Mouse (Mus musculus) embryonic facial prominence, embryonic 13.5 days (tissue): ENCODE results near the gene Nhlh1. TPM values are rescaled to one million over a fixed set of nuclear protein-coding genes. Genes with fewer than 3 reads are reported as not detected.
A peak's percentile ranks its signal among the peaks of the same experiment; 100 is the strongest.

ENCODE experiments used
- ATAC-seq: fragments of 200-750 bp; cut with Nextera tagmentation; 2 replicates; pipeline ENCODE4 v1.8.0; 2017; ENCODE audit warnings: low read depth; ENCODE audit not compliant: insufficient number of reproducible peaks, insufficient read depth, low FRiP score, low TSS enrichment
- H3K27ac ChIP-seq: fragments of 300-500 bp; sonication (generic); 2 replicates; pipeline ENCODE4 v1.5.1; 2015; ENCODE audit warnings: moderate library complexity, mild to moderate bottlenecking, inconsistent platforms
- H3K27me3 ChIP-seq: fragments of 300-500 bp; sonication (generic); 2 replicates; pipeline ENCODE4 v1.6.1; 2015; ENCODE audit warnings: mild to moderate bottlenecking, inconsistent platforms
- H3K36me3 ChIP-seq: fragments of 300-500 bp; sonication (generic); 2 replicates; pipeline ENCODE4 v1.6.1; 2015; ENCODE audit warnings: mild to moderate bottlenecking, inconsistent platforms
- H3K4me1 ChIP-seq: fragments of 300-500 bp; sonication (generic); 2 replicates; pipeline ENCODE4 v1.6.1; 2015; ENCODE audit warnings: inconsistent platforms
- H3K4me2 ChIP-seq: fragments of 300-500 bp; sonication (generic); 2 replicates; pipeline ENCODE4 v1.6.1; 2015; ENCODE audit warnings: moderate library complexity, mild to moderate bottlenecking, inconsistent platforms
- H3K4me3 ChIP-seq: fragments of 300-500 bp; sonication (generic); 2 replicates; pipeline ENCODE4 v1.5.1; 2015; ENCODE audit warnings: mild to moderate bottlenecking, inconsistent platforms
- H3K9ac ChIP-seq: fragments of 300-500 bp; sonication (generic); 2 replicates; pipeline ENCODE4 v1.6.1; 2015; ENCODE audit warnings: mild to moderate bottlenecking, inconsistent platforms
- H3K9me3 ChIP-seq: fragments of 300-500 bp; sonication (generic); 2 replicates; pipeline ENCODE4 v1.6.1; 2016; ENCODE audit warnings: inconsistent platforms
- WGBS: fragments of 180-500 bp; shearing (Covaris S2); methylation state at CpG from one replicate; pipeline ENCODE4 v1.1.7; 2015; ENCODE audit warnings: mixed read lengths; 5-methylcytosine and 5-hydroxymethylcytosine counted together
- polyA plus RNA-seq: library from polyadenylated mRNA; unstranded; fragments of >200 nt; fragmentation: Nextera tagmentation; extraction: Ambion mirVana; gene quantifications from 2 replicates; pipeline ENCODE4 v1.2.1, GENCODE M21; 2015

Gene Nhlh1
- 0.66 and 1.5 TPM in 2 replicates for polyA plus RNA-seq

GRCm38 (mm10) chr1:172057491-172057921, at the start of gene Nhlh1:
Gene Nhlh1 (minus strand): TSS chr1:172057573.
- WGBS: 42% methylated on average over 2 of the region's 2 CpGs
- Histone ChIP-seq H3K27ac (peak within 1 kb of the TSS; percentile 36; the same call in 1 of the 2 replicates), H3K9ac (peak within 1 kb of the TSS; percentile 21; the same call in 1 of the 2 replicates), H3K9me3 (no peaks in the 10 kb centered on the region), H3K4me3 (no peak within 1 kb of the TSS), H3K36me3 (no peaks in the 10 kb centered on the region), H3K4me1 (peaks cover 42% of the 10 kb centered on the region), H3K4me2 (peak within 1 kb of the TSS; percentile 7; the same call in 1 of the 2 replicates), H3K27me3 (peaks cover 46% of the 10 kb centered on the region)
- peak; percentile 39; the same call in 1 of the 2 replicates for ATAC-seq

DNA sequence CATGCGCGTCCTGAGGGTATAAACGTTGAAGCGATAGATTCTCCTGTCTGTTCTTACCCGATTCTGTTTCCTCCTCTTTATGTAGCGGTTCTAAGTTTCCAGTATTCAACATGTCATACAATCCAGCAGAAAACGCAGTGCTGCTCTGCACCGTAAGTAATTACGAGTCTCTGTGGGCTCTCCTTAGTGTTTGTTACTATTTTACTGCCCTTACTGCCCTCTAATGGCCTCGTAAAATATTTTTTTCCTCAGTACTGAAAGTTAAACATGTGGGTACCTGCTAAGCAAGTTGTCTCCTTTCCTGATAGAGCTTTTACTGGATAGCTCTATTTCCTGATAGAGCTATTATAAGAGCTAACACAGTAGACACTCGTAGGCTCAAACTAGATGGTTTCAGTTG, 47.7 kb upstream of the Nhlh1 start:
- Histone ChIP-seq H3K36me3 (peaks cover 93% of the 10 kb centered on the region), H3K9me3 (no peaks in the 10 kb centered on the region), H3K9ac (no peak overlapping the region), H3K27ac (no peak overlapping the region), H3K4me1 (no peaks in the 10 kb centered on the region), H3K4me2 (no peak overlapping the region), H3K27me3 (no peaks in the 10 kb centered on the region), H3K4me3 (no peak overlapping the region)
- 78% methylated on average over 11 of the region's 11 CpGs for WGBS
- no peak for ATAC-seq

GRCm38 (mm10) chr1:172103619-172104018, 46.2 kb upstream of the Nhlh1 start:
- Histone ChIP-seq H3K9me3 (no peaks in the 10 kb centered on the region), H3K4me1 (no peaks in the 10 kb centered on the region), H3K27me3 (no peaks in the 10 kb centered on the region), H3K4me3 (no peak overlapping the region), H3K36me3 (peaks cover 91% of the 10 kb centered on the region), H3K27ac (no peak overlapping the region), H3K9ac (no peak overlapping the region), H3K4me2 (no peak overlapping the region)
- ATAC-seq: no peak
- WGBS: 88% methylated on average over 4 of the region's 4 CpGs

- no peak overlapping the region for H3K4me3 ChIP-seq
- H3K36me3 ChIP-seq: peaks cover 83% of the 10 kb centered on the region
- 87% methylated on average over 6 of the region's 6 CpGs for WGBS
- H3K4me2 ChIP-seq: no peak overlapping the region
- H3K9ac ChIP-seq: no peak overlapping the region
- no peaks in the 10 kb centered on the region for H3K27me3 ChIP-seq
- no peak overlapping the region for H3K27ac ChIP-seq
- H3K9me3 ChIP-seq: no peaks in the 10 kb centered on the region
- ATAC-seq: no peak
- H3K4me1 ChIP-seq: no peaks in the 10 kb centered on the region
These were observed 42.1 kb upstream of the Nhlh1 start for GRCm38 (mm10) chr1:172099325-172100033.

GRCm38 (mm10) chr1:172095202-172095601, 37.8 kb upstream of the Nhlh1 start:
- H3K4me1 ChIP-seq: no peaks in the 10 kb centered on the region
- H3K9ac ChIP-seq: no peak overlapping the region
- 77% methylated on average over 6 of the region's 6 CpGs for WGBS
- ATAC-seq: no peak
- H3K36me3 ChIP-seq: peaks cover 81% of the 10 kb centered on the region
- H3K4me2 ChIP-seq: no peak overlapping the region
- no peaks in the 10 kb centered on the region for H3K27me3 ChIP-seq
- H3K9me3 ChIP-seq: no peaks in the 10 kb centered on the region
- no peak overlapping the region for H3K27ac ChIP-seq
- H3K4me3 ChIP-seq: no peak overlapping the region

DNA sequence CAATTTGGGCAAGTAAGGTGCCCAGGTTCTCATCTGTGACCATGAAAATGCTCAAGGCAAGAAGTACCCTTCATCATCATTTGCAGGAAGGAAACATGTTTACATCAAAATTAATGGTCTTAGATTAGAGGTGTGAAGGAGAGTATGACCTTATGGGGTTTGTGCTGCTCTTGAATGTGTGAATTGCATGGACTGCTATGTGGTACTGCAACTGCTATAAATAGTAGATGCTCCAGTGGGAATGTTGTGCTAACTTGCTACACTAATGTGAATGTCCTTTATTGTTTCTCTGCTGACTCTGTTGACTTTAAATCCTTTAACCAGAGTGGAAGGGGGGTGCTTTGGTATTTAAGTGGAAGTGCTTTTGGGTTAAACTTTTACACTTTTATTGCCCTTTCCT, 36.9 kb upstream of the Nhlh1 start:
- ATAC-seq: no peak
- peaks cover 82% of the 10 kb centered on the region for H3K36me3 ChIP-seq
- no peaks in the 10 kb centered on the region for H3K27me3 ChIP-seq
- no peak overlapping the region for H3K9ac ChIP-seq
- no peak overlapping the region for H3K4me3 ChIP-seq
- H3K4me1 ChIP-seq: no peaks in the 10 kb centered on the region
- H3K27ac ChIP-seq: no peak overlapping the region
- no peak overlapping the region for H3K4me2 ChIP-seq
- H3K9me3 ChIP-seq: no peaks in the 10 kb centered on the region

- no peaks in the 10 kb centered on the region for H3K9me3 ChIP-seq
- WGBS: 78% methylated on average over 3 of the region's 3 CpGs
- H3K9ac ChIP-seq: no peak overlapping the region
- no peak for ATAC-seq
- no peak overlapping the region for H3K4me2 ChIP-seq
- no peak overlapping the region for H3K4me3 ChIP-seq
- H3K27ac ChIP-seq: no peak overlapping the region
- H3K36me3 ChIP-seq: peaks cover 85% of the 10 kb centered on the region
- H3K27me3 ChIP-seq: no peaks in the 10 kb centered on the region
- no peaks in the 10 kb centered on the region for H3K4me1 ChIP-seq
These were observed 36.1 kb upstream of the Nhlh1 start for GRCm38 (mm10) chr1:172093522-172093921.

GRCm38 (mm10) chr1:172082899-172083445, 25.6 kb upstream of the Nhlh1 start:
- 1% methylated on average over 24 of the region's 24 CpGs for WGBS
- Histone ChIP-seq H3K9ac (peak overlapping the region; percentile 90), H3K27me3 (no peaks in the 10 kb centered on the region), H3K4me3 (peak overlapping the region; percentile 90), H3K4me1 (peaks cover 20% of the 10 kb centered on the region), H3K36me3 (peaks cover 22% of the 10 kb centered on the region), H3K4me2 (peak overlapping the region; percentile 66), H3K27ac (0 out of 2 replicates have a peak overlapping the region, but pooled peaks have one; percentile 39), H3K9me3 (no peaks in the 10 kb centered on the region)
- ATAC-seq: peak; percentile 17; the same call in 1 of the 2 replicates

- peak; percentile 98 for ATAC-seq
- WGBS: under 1% methylated on average over 40 of the region's 40 CpGs
- peaks cover 26% of the 10 kb centered on the region for H3K36me3 ChIP-seq
- no peaks in the 10 kb centered on the region for H3K9me3 ChIP-seq
- H3K4me3 ChIP-seq: peak within 1 kb of the TSS; percentile 90
- H3K9ac ChIP-seq: peak within 1 kb of the TSS; percentile 90
- peak within 1 kb of the TSS; percentile 66 for H3K4me2 ChIP-seq
- peak within 1 kb of the TSS; percentile 85 for H3K27ac ChIP-seq
- peaks cover 20% of the 10 kb centered on the region for H3K4me1 ChIP-seq
- H3K27me3 ChIP-seq: no peaks in the 10 kb centered on the region
These were observed 24.9 kb upstream of the Nhlh1 start, which contains the start of the genes Copa and Ncstn for GRCm38 (mm10) chr1:172082101-172082898. Gene Copa (plus strand): TSS chr1:172082529. Gene Ncstn (minus strand): TSS chr1:172082795.

DNA sequence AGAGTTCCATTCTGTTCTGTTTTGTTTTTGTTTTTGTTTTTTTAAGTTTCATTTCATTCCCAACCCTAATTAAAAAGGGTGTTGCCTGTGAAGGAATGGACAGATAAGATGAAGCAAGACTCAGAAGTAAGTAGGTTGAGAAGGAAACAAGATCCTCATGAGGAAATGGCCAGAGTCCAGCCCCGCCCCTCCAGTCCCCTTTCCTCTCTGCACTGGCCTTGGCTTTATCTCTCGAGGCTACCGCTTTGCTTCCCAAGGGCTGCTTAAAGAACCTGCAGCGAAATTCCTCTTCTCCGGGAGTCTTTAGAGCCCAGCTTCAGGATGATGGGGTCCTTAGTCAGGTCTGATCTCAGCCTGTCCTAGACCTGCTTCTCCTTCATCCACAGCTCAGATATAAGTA, 20.6 kb upstream of the Nhlh1 start:
- peaks cover 7% of the 10 kb centered on the region for H3K4me1 ChIP-seq
- ATAC-seq: no peak
- H3K9me3 ChIP-seq: no peaks in the 10 kb centered on the region
- no peaks in the 10 kb centered on the region for H3K27me3 ChIP-seq
- no peak overlapping the region for H3K4me3 ChIP-seq
- no peak overlapping the region for H3K9ac ChIP-seq
- H3K27ac ChIP-seq: no peak overlapping the region
- 72% methylated on average over 5 of the region's 5 CpGs for WGBS
- peaks cover 60% of the 10 kb centered on the region for H3K36me3 ChIP-seq
- no peak overlapping the region for H3K4me2 ChIP-seq

DNA sequence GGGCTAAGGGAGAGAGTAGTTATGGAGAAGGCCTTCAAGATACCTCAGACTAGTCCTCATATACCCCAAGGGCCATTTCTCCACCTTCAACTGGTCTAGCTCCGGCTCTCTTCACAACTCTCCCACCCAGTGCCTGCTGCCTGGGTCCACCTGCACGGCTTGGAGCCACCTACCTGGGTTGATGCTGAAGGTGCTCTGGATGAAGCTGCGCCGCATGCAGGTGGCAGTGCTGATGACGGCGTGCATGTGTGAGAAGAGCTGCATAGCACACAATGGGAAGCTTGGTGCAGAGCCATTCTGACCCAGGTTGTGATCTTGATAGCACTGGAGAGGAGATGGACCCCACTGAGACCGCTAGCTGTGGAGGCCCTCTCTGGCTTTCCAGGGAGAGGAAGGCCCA, 15.2 kb upstream of the Nhlh1 start:
- Histone ChIP-seq H3K4me2 (no peak overlapping the region), H3K27ac (no peak overlapping the region), H3K4me1 (no peaks in the 10 kb centered on the region), H3K4me3 (no peak overlapping the region), H3K9ac (no peak overlapping the region), H3K27me3 (no peaks in the 10 kb centered on the region), H3K9me3 (no peaks in the 10 kb centered on the region), H3K36me3 (peaks cover 89% of the 10 kb centered on the region)
- WGBS: 95% methylated on average over 7 of the region's 7 CpGs
- no peak for ATAC-seq
